8 mouse cellular contexts compared by ENCODE assay signal in genomic region chr7:101970429-101970775, GRCm38 (mm10). TPM values are rescaled to one million over a fixed set of nuclear protein-coding genes. Genes with fewer than 3 reads are reported as not detected.
DNase-seq lines count a peak whose midpoint lies in the region; ATAC-seq and TF ChIP-seq lines count a peak whose summit lies in the region.

No protein-coding gene starts in this region.

- 0% methylated on average over 13 of the region's 17 CpGs for WGBS in hindbrain, postnatal 0 days

- H3K4me3 ChIP-seq in hindbrain, postnatal 0 days (ENCODE audit: low read length) = peak overlapping the region; percentile 61
- peak overlapping the region; percentile 91 for H3K4me3 ChIP-seq in left cerebral cortex, adult 2 months

- H3K9ac ChIP-seq in hindbrain, postnatal 0 days (replicated peaks; ENCODE audit: low read length) = peak overlapping the region; percentile 97

- no peaks in the 10 kb centered on the region for H3K9me3 ChIP-seq in hindbrain, postnatal 0 days (ENCODE audit: low read length)

- peak; percentile 22; the same call in 1 of the 2 replicates for ATAC-seq in common myeloid progenitor, adult 5-6 weeks (replicated peaks; ENCODE audit: low read depth, poor library complexity, severe bottlenecking)
- peak; percentile 78 for ATAC-seq in hindbrain, postnatal 0 days

- H3K4me1 ChIP-seq in hindbrain, postnatal 0 days (ENCODE audit: insufficient read depth, low read length) = peaks cover 17% of the 10 kb centered on the region; the same call in 1 of the 2 replicates

- intact Hi-C loops in left cerebral cortex, adult 2 months (cut with DNase I) = loop anchor here (1.0 to 5.0 kb wide), 4 partner anchors 31 to 1333 kb away; partner anchors contain the start of gene Numa1

- no peaks in the 10 kb centered on the region for H3K36me3 ChIP-seq in hindbrain, postnatal 0 days (ENCODE audit: insufficient read depth, low read length)

- H3K27me3 ChIP-seq in hindbrain, postnatal 0 days (ENCODE audit: insufficient read depth, low read length) = no peaks in the 10 kb centered on the region

- peak overlapping the region; percentile 99 for H3K27ac ChIP-seq in hindbrain, postnatal 0 days
- peak overlapping the region; percentile 98 for H3K27ac ChIP-seq in left cerebral cortex, adult 2 months

- DNase-seq in T-cell, adult 2 months (ENCODE audit: low spot score) = peak; percentile 91
- DNase-seq in gastrocnemius, postnatal 10 days = peak; percentile 93
- DNase-seq in hindbrain, postnatal 0 days (ENCODE audit: low spot score) = peak; percentile 97
- peak; percentile 81 to 82 for DNase-seq in left cerebral cortex, adult 2 months (ENCODE audit: extremely low spot score in 1 of 2, low spot score in 2 of 2)
- peak; percentile 92 to 95 for DNase-seq in lung, postnatal 4 days
- DNase-seq in right cerebral cortex, adult 18-20 months = peak; percentile 91
- peak; percentile 87 to 91 for DNase-seq in urinary bladder, postnatal 4 days (ENCODE audit: low spot score in 2 of 2)

- no peak for TF ChIP-seq CTCF in hindbrain, postnatal 0 days (IDR thresholded peaks at IDR 0.05; ENCODE audit: low read depth)
- no peak for TF ChIP-seq CTCF in left cerebral cortex, adult 2 months (IDR thresholded peaks at IDR 0.05)

- H3K4me2 ChIP-seq in hindbrain, postnatal 0 days (ENCODE audit: low read depth, low read length) = peak overlapping the region; percentile 78

RNA-seq across cellular contexts. Expression of gene Numa1, which starts 36.5 kb away (rescaled TPM):
- total RNA-seq in common myeloid progenitor, adult 5-6 weeks (2017) = 251 and 297 TPM in 2 replicates
- 10 to 100 TPM; 71.8 to 80.7 TPM for total RNA-seq in gastrocnemius, postnatal 10 days (2021)
- 82.9 and 89.3 TPM in 2 replicates for total RNA-seq in hindbrain, postnatal 0 days (2014; rRNA removed)
- 24.4 and 26.5 TPM in 2 replicates for polyA plus RNA-seq in hindbrain, postnatal 0 days (2015; fragmentation: Nextera tagmentation; extraction: Ambion mirVana)
- 100 to 1,000 TPM in 1 of 2 experiments, 10 to 100 TPM in 1; 96.8 to 101 TPM for total RNA-seq in left cerebral cortex, adult 2 months (2021)

RNA-seq across cellular contexts. Expression of gene Lrrc51, which starts 36.7 kb away (rescaled TPM):
- 1.7 and 3.9 TPM in 2 replicates for total RNA-seq in common myeloid progenitor, adult 5-6 weeks (2017)
- total RNA-seq in gastrocnemius, postnatal 10 days (2021) = 1 to 10 TPM; 2.3 to 3.6 TPM
- total RNA-seq in hindbrain, postnatal 0 days (2014; rRNA removed) = 5.2 and 6.5 TPM in 2 replicates
- 9.7 and 12.1 TPM in 2 replicates for polyA plus RNA-seq in hindbrain, postnatal 0 days (2015; fragmentation: Nextera tagmentation; extraction: Ambion mirVana)
- total RNA-seq in left cerebral cortex, adult 2 months (2021) = 1 to 10 TPM; 4.0 to 4.8 TPM

RNA-seq across cellular contexts. Expression of gene Il18bp, which starts 48.1 kb away (rescaled TPM):
- 1.9 and 3.5 TPM in 2 replicates for total RNA-seq in common myeloid progenitor, adult 5-6 weeks (2017)
- 1 to 10 TPM; 2.3 to 3.5 TPM for total RNA-seq in gastrocnemius, postnatal 10 days (2021)
- 7.1 and 14.7 TPM in 2 replicates for total RNA-seq in hindbrain, postnatal 0 days (2014; rRNA removed)
- polyA plus RNA-seq in hindbrain, postnatal 0 days (2015; fragmentation: Nextera tagmentation; extraction: Ambion mirVana) = 3.0 and 3.3 TPM in 2 replicates
- 10 to 100 TPM in 1 of 2 experiments, 1 to 10 TPM in 1; 8.5 to 10.2 TPM for total RNA-seq in left cerebral cortex, adult 2 months (2021)

Comparison
In these comparisons a context has a peak if more than half of its experiments do, and no peak if none do; other contexts are left out.
1. Peak in every context shown above with its lines: DNase-seq, ATAC-seq, H3K4me3 ChIP-seq and H3K27ac ChIP-seq.